Mouse (Mus musculus) MEL (cell line): ENCODE data around the gene Dnah10. TPM values are rescaled to one million over a fixed set of nuclear protein-coding genes. Genes with fewer than 3 reads are reported as not detected.

Experiments used
- DNase-seq: peaks from one replicate; pipeline ENCODE4 v3.0.0; 2011; ENCODE audit warnings: low read depth, low spot score
- H3K27ac ChIP-seq: 2 replicates; pipeline ENCODE4 v1.5.1; 2012; ENCODE audit warnings: low read depth, mild to moderate bottlenecking, control low read depth, low read length, moderate library complexity; ENCODE audit not compliant: control insufficient read depth
- H3K27me3 ChIP-seq, 2 experiments: fragments of 150-350 bp in 1 of 2; sonication (generic) in 1 of 2; 2 replicates each; pipeline ENCODE4 v1.6.1; 2012; ENCODE audit warnings: low read length in 2 of 2, mild to moderate bottlenecking in 2 of 2, improper control_type of control experiment in 1 of 2, moderate library complexity in 1 of 2; ENCODE audit not compliant: insufficient read depth in 2 of 2, control insufficient read depth in 1 of 2
- H3K36me3 ChIP-seq, 2 experiments: 2 replicates each; pipeline ENCODE4 v1.6.1; 2012 to 2014; ENCODE audit warnings: low read length in 2 of 2, improper control_type of control experiment in 1 of 2, inconsistent platforms in 1 of 2, mild to moderate bottlenecking in 1 of 2; ENCODE audit not compliant: insufficient read depth in 2 of 2, control insufficient read depth in 1 of 2
- H3K4me1 ChIP-seq, 2 experiments: fragments of 150-350 bp in 1 of 2; sonication (generic) in 1 of 2; 2 replicates each; pipeline ENCODE4 v1.6.1; 2012; ENCODE audit warnings: low read length in 2 of 2, improper control_type of control experiment in 1 of 2, mild to moderate bottlenecking in 1 of 2; ENCODE audit not compliant: insufficient read depth in 2 of 2, control insufficient read depth in 1 of 2
- H3K4me3 ChIP-seq, 2 experiments: fragments of 150-350 bp in 1 of 2; sonication (generic) in 1 of 2; 2 replicates each; pipeline ENCODE4 v1.5.1; 2012; ENCODE audit warnings: low read depth in 2 of 2, low read length in 2 of 2, mild to moderate bottlenecking in 2 of 2, moderate library complexity in 2 of 2, control low read depth in 1 of 2, improper control_type of control experiment in 1 of 2; ENCODE audit not compliant: control insufficient read depth in 1 of 2, insufficient read depth in 1 of 2
- H3K79me2 ChIP-seq: 2 replicates; pipeline ENCODE4 v1.6.1; 2012; ENCODE audit warnings: mild to moderate bottlenecking, low read length, moderate library complexity; ENCODE audit not compliant: control insufficient read depth, poor library complexity, insufficient read depth
- H3K9ac ChIP-seq: 2 replicates; pipeline ENCODE4 v1.6.1; 2012; ENCODE audit warnings: low read depth, mild to moderate bottlenecking, control low read depth, low read length, moderate library complexity; ENCODE audit not compliant: control insufficient read depth, poor library complexity, severe bottlenecking
- H3K9me3 ChIP-seq: fragments of 150-350 bp; sonication (generic); replicated peaks from 2 replicates; pipeline ENCODE4 v1.6.1; 2012; ENCODE audit warnings: mild to moderate bottlenecking, low read length, improper control_type of control experiment, moderate library complexity; ENCODE audit not compliant: insufficient read depth
- CHD1 ChIP-seq: IDR thresholded peaks from 2 replicates; pipeline ENCODE4 v1.6.1; 2012; ENCODE audit warnings: low read depth, mild to moderate bottlenecking, inconsistent platforms, low read length, improper control_type of control experiment
- CTCF ChIP-seq, 3 experiments: IDR thresholded peaks in 2 of 3; conservative IDR thresholded peaks in 1 of 3; 2 replicates each; pipeline ENCODE4 v1.5.1; 2011 to 2012; ENCODE audit warnings: low read length in 3 of 3, low read depth in 2 of 3, mild to moderate bottlenecking in 2 of 3, improper control_type of control experiment in 1 of 3, inconsistent platforms in 1 of 3, mixed read lengths in 1 of 3, moderate library complexity in 1 of 3; ENCODE audit not compliant: control insufficient read depth in 1 of 3, insufficient read depth in 1 of 3, poor library complexity in 1 of 3, severe bottlenecking in 1 of 3
- E2F4 ChIP-seq: IDR thresholded peaks from 2 replicates; pipeline ENCODE4 v1.6.1; 2011; ENCODE audit warnings: low read depth, low read length, improper control_type of control experiment, borderline replicate concordance
- ELF1 ChIP-seq: IDR thresholded peaks from 2 replicates; pipeline ENCODE4 v1.6.1; 2014; ENCODE audit warnings: low read depth, mild to moderate bottlenecking, inconsistent platforms, low read length, improper control_type of control experiment, moderate library complexity
- EP300 ChIP-seq, 2 experiments: IDR thresholded peaks; 2 replicates each; pipeline ENCODE4 v1.6.1; 2011; ENCODE audit warnings: improper control_type of control experiment in 2 of 2, low read length in 2 of 2, low read depth in 1 of 2, mild to moderate bottlenecking in 1 of 2
- ETS1 ChIP-seq: IDR thresholded peaks from 2 replicates; pipeline ENCODE4 v1.6.1; 2012; ENCODE audit warnings: low read depth, mild to moderate bottlenecking, inconsistent platforms, low read length, improper control_type of control experiment, moderate library complexity
- GABPA ChIP-seq: IDR thresholded peaks from 2 replicates; pipeline ENCODE4 v1.6.1; 2012; ENCODE audit warnings: low read depth, mild to moderate bottlenecking, inconsistent platforms, low read length, improper control_type of control experiment, moderate library complexity
- GATA1 ChIP-seq: IDR thresholded peaks from 2 replicates; pipeline ENCODE4 v1.6.1; 2011; ENCODE audit warnings: low read depth, low read length, improper control_type of control experiment
- JUND ChIP-seq: IDR thresholded peaks from 2 replicates; pipeline ENCODE4 v1.6.1; 2011; ENCODE audit warnings: low read depth, mild to moderate bottlenecking, improper control_type of control experiment, low read length
- MXI1 ChIP-seq: IDR thresholded peaks from 2 replicates; pipeline ENCODE4 v1.6.1; 2011; ENCODE audit warnings: mild to moderate bottlenecking, low read depth, low read length, improper control_type of control experiment
- MYC ChIP-seq: IDR thresholded peaks from 2 replicates; pipeline ENCODE4 v1.6.1; 2011; ENCODE audit warnings: low read depth, mild to moderate bottlenecking, low read length, improper control_type of control experiment, moderate library complexity
- NRF1 ChIP-seq: IDR thresholded peaks from 2 replicates; pipeline ENCODE4 v1.6.1; 2014; ENCODE audit warnings: low read depth, mild to moderate bottlenecking, inconsistent platforms, low read length, improper control_type of control experiment, moderate library complexity; ENCODE audit not compliant: poor library complexity, insufficient read depth, severe bottlenecking
- POLR2AphosphoS5 ChIP-seq: IDR thresholded peaks from 2 replicates; pipeline ENCODE4 v1.6.1; 2012; ENCODE audit warnings: low read depth, borderline replicate concordance, mild to moderate bottlenecking, inconsistent platforms, low read length, moderate library complexity, mixed read lengths
- RAD21 ChIP-seq: IDR thresholded peaks from 2 replicates; pipeline ENCODE4 v1.6.1; 2011; ENCODE audit warnings: mild to moderate bottlenecking, low read depth, low read length, improper control_type of control experiment
- SIN3A ChIP-seq: IDR thresholded peaks from 2 replicates; pipeline ENCODE4 v1.6.1; 2012; ENCODE audit warnings: low read length, improper control_type of control experiment, inconsistent platforms
- SMC3 ChIP-seq: IDR thresholded peaks from 2 replicates; pipeline ENCODE4 v1.6.1; 2011; ENCODE audit warnings: low read depth, low read length, improper control_type of control experiment
- TBP ChIP-seq: IDR thresholded peaks from 2 replicates; pipeline ENCODE4 v1.8.0; 2011; ENCODE audit warnings: low read depth, low read length, improper control_type of control experiment
- TCF12 ChIP-seq: IDR thresholded peaks from 2 replicates; pipeline ENCODE4 v1.6.1; 2014; ENCODE audit warnings: low read depth, mild to moderate bottlenecking, inconsistent platforms, low read length, improper control_type of control experiment, moderate library complexity
- USF1 ChIP-seq: IDR thresholded peaks from 2 replicates; pipeline ENCODE4 v1.6.1; 2014; ENCODE audit warnings: low read depth, mild to moderate bottlenecking, inconsistent platforms, low read length, improper control_type of control experiment, moderate library complexity
- USF2 ChIP-seq, 2 experiments: IDR thresholded peaks; 2 replicates each; pipeline ENCODE4 v1.6.1; 2011 to 2012; ENCODE audit warnings: improper control_type of control experiment in 2 of 2, low read length in 2 of 2, borderline replicate concordance in 1 of 2, inconsistent platforms in 1 of 2, low read depth in 1 of 2, mild to moderate bottlenecking in 1 of 2; ENCODE audit not compliant: insufficient read depth in 1 of 2
- ZKSCAN1 ChIP-seq: IDR thresholded peaks from 2 replicates; pipeline ENCODE4 v1.6.1; 2012; ENCODE audit warnings: low read depth, mild to moderate bottlenecking, inconsistent platforms, low read length, improper control_type of control experiment, moderate library complexity
- polyA plus RNA-seq, 2 experiments: library from polyadenylated mRNA; stranded (reverse) in 1 of 2; unstranded in 1 of 2; fragments of >175 nt in 1 of 2; fragments of >200 nt in 1 of 2; gene quantifications; 2 replicates each; pipeline versions ENCODE4 v1.2.1 to v1.2.4; 2012; ENCODE audit warnings: low replicate concordance in 2 of 2, low read depth in 1 of 2; ENCODE audit not compliant: insufficient read length in 2 of 2, insufficient read depth in 1 of 2, missing spikeins in 1 of 2
- total RNA-seq: library from RNA; depleted of rRNA; stranded (reverse); fragments of 300-350 nt; gene quantifications from 2 replicates; pipeline ENCODE4 v1.2.3, GENCODE M21; 2012

Dnah10 gene
- total and polyA plus RNA-seq, 3 experiments, result 0.04 to 0.11 TPM; not detected in 1

DNA sequence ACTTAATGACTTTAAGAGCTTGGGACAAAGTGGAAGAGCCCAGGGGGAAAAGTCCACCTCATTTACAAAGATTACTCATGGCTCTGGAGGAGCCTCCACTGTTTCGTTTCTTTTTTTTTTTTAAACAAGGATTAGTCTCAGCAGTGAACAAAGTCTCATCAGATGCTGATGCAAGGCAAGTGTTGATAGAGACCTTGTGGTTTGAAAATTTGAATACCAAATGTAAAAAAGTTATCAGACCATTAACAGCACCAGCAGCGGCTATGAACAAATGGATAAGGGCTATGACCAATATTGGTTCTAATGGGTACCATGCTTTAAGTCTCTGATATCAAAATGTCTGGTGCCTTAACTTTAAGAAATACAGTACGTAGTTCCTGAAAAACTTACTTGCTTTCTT lies 124.1 kb downstream of the Dnah10 start (continued):
- TF ChIP-seq POLR2AphosphoS5 (no peak), MXI1 (peak; percentile 37; the same call in 1 of the 2 replicates), TBP (no peak), CHD1 (no peak), TCF12 (peak; percentile 76), JUND (no peak), MYC (no peak), ZKSCAN1 (no peak), RAD21 (no peak), ELF1 (no peak), USF1 (no peak)

DNA sequence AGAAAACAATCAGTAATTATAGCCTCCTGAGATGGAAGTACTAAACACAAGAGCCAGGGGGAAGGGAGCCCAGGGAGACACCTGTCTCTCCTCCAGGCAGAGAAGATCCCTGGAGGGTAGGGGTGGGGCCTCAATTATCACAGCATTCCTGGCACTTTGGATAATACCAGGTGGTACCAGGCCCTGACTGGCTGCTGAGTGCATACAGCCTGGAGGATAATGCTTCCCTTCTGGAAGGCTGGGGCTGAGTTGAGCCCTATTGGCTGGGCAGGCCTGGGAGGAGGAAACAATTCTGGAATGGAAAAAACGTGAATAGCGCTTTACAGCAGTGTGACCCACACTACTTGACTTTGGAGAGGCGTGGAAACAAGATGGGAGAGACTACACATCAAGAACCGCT lies 126.7 kb downstream of the Dnah10 start:
- Histone ChIP-seq H3K9ac (no peak overlapping the region), H3K27ac (no peak overlapping the region), H3K4me1 (peaks cover 12 to 28% of the 10 kb centered on the region in 2 experiments), H3K9me3 (no peaks in the 10 kb centered on the region), H3K4me3 (no peak overlapping the region), H3K79me2 (no peaks in the 10 kb centered on the region), H3K36me3 (peaks cover 2 to 29% of the 10 kb centered on the region in 2 experiments; a peak in 3 of 4 replicates), H3K27me3 (no peaks in the 10 kb centered on the region)
- no peak for DNase-seq
- TF ChIP-seq GABPA, result no peak
- no peak for TF ChIP-seq GATA1
- no peak for TF ChIP-seq SMC3
- no peak for TF ChIP-seq TCF12
- no peak for TF ChIP-seq CTCF (IDR thresholded peaks at IDR 0.05 in 2 of 3, conservative IDR thresholded peaks at IDR 0.05 in 1 of 3; ENCODE audit: control insufficient read depth in 1 of 3, insufficient read depth in 1 of 3, low read depth in 2 of 3, low read length in 3 of 3, poor library complexity in 1 of 3, severe bottlenecking in 1 of 3)
- TF ChIP-seq ETS1, result no peak
- TF ChIP-seq EP300 (IDR thresholded peaks at IDR 0.05; ENCODE audit: low read depth in 1 of 2, low read length in 2 of 2), result no peak
- no peak for TF ChIP-seq ZKSCAN1
- no peak for TF ChIP-seq USF2 (IDR thresholded peaks at IDR 0.05; ENCODE audit: borderline replicate concordance in 1 of 2, insufficient read depth in 1 of 2, low read depth in 1 of 2, low read length in 2 of 2)
- TF ChIP-seq NRF1, result no peak
- no peak for TF ChIP-seq SIN3A
- TF ChIP-seq JUND, result no peak
- no peak for TF ChIP-seq POLR2AphosphoS5
- no peak for TF ChIP-seq E2F4
